Mouse (Mus musculus): ENCODE measurements around the gene Nfatc2.

Gene Nfatc2

GRCm38 (mm10) chr2:168489953-168490352 lies 111.5 kb downstream of the Nfatc2 start:
- DNase-seq (ENCODE audit: low spot score), result no peak

GRCm38 (mm10) chr2:168488158-168488925 lies 113.1 kb downstream of the Nfatc2 start:
- no peak for DNase-seq (ENCODE audit: low spot score)

- DNase-seq (ENCODE audit: low spot score), result no peak
These were observed 120.3 kb downstream of the Nfatc2 start for GRCm38 (mm10) chr2:168481121-168481520.

DNA sequence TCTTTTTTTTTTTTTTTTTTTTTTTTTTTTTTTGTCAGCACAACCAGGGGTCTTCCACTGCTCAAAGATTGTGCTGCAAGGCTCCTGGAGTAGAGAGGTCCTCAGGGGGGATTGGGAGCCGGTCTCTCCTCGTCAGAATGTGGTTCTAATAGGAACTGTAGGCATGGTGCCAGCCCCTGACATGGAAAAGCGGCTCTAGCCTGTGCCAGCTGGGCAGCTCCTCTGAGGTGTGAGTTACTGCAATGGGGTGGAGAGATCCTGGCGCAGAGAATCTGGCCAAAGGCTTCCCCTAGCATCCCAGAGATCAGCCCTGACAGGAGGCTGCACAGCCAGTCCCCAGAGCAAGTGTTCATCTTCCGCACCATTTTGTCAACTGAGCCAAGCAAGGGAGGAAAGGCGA lies 120.8 kb downstream of the Nfatc2 start:
- no peak for DNase-seq (ENCODE audit: low spot score)

GRCm38 (mm10) chr2:168479930-168480329 lies 121.5 kb downstream of the Nfatc2 start:
- DNase-seq (ENCODE audit: low spot score), result peak; percentile 55

GRCm38 (mm10) chr2:168478431-168478830 lies 123.0 kb downstream of the Nfatc2 start:
- DNase-seq (ENCODE audit: low spot score), result no peak

DNA sequence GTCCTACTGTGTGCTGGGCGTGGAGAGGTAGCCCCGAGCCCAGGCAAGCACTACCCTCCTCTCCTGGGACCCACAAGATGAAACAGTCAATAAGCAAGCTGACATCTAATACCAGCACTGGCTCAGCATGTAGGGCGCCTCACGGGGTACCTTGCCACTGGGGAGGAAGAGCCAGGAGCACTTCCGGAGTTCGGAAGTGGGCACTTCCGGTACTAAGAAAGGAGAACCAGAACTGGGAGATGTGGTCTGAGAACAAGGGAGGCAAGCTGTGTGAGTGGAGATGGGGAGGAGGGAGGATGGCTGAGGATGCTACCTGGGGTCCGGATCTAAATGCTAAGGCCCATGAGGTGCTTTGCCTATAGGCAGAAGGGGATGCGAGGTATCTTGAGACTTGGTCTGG lies 128.0 kb downstream of the Nfatc2 start:
- no peak for DNase-seq (ENCODE audit: low spot score)

- peak; percentile 57 for DNase-seq (ENCODE audit: low spot score)
These were observed 128.6 kb downstream of the Nfatc2 start for GRCm38 (mm10) chr2:168472899-168473298.

- peak; percentile 55 for DNase-seq (ENCODE audit: low spot score)
These were observed 132.4 kb downstream of the Nfatc2 start for GRCm38 (mm10) chr2:168469032-168469431.

DNA sequence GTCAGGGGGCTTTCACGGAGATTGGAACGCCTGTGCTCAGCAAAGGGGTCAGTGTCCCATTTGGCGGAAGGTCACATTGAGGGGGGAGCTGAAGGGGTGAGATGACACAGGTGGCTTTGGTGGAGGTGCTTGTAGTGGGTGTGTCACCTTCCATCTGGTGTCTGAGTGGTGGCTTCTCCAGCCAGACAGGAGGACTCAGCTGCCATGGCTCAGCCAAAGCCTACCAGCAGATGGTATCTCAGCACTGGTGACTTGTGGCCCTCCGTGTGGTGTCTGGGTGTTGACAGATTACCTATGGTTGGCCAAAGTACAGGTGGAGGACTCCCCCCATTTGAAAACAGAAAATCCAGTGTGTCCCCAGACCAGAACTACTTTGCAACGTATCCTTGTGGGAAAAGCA lies 134.3 kb downstream of the Nfatc2 start:
- DNase-seq (ENCODE audit: low spot score), result no peak

DNA sequence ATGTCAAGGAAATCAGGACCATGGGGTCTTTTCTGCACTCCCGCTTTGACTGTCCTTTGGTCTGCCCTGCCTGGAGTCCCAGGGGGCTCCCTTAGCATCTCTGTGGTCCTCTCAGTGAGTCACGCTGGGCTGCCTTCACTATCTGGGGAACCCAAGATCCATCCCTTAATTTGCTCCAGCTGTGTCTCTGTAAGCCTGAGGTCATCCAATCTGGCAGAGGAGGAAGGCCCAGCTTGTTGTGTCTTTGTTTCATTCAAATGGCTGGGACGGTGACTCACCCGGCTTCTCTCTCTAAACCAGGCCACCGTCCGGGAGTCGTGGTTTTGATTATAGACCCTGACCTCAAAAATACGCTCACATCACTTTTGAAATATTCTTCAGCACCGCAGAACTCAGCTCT lies 135.4 kb downstream of the Nfatc2 start:
- no peak for DNase-seq (ENCODE audit: low spot score)

DNA sequence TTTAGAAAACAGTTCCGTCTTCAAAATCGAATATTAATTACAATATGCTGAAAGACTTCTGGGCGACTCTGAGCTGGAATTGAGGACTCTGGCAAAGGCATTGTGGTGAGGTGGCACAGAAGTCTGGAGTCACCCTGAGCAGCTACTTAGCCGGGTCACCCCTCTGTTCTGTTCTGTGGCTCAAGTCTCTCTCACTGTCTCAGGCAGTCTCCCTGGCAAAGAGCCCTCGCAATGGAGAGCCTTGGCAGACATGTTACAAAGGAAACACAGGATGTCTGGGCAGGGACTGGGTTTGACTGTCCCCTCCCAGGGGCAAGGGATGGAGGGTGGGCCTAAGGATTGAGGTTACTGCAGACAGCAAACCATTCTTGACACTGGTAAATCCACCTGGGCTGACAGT lies 135.8 kb downstream of the Nfatc2 start:
- DNase-seq (ENCODE audit: low spot score), result no peak

- no peak for DNase-seq (ENCODE audit: low spot score)
These were observed 139.6 kb downstream of the Nfatc2 start for GRCm38 (mm10) chr2:168461865-168462264.

GRCm38 (mm10) chr2:168459627-168460026 lies 141.8 kb downstream of the Nfatc2 start:
- no peak for DNase-seq (ENCODE audit: low spot score)

DNA sequence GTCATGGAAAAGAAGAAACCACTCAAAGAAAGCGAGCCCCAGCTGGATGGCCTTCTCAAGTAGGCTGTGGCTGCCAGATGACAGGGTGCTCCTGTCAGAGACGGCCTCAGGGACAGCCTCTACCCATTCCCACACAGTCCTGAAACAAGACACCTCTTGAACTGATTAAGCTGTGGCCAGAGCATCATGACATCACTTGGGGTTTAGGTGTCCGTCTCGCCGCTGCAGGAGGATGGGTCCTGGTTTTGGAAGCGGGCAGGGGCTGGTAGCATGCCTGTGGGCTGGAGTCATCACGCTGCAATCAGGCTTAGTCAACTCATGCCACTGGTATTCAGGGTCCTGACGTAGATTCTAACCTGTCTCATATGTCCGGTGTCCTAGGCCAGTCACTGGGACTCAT lies 142.9 kb downstream of the Nfatc2 start:
- no peak for DNase-seq (ENCODE audit: low spot score)

DNA sequence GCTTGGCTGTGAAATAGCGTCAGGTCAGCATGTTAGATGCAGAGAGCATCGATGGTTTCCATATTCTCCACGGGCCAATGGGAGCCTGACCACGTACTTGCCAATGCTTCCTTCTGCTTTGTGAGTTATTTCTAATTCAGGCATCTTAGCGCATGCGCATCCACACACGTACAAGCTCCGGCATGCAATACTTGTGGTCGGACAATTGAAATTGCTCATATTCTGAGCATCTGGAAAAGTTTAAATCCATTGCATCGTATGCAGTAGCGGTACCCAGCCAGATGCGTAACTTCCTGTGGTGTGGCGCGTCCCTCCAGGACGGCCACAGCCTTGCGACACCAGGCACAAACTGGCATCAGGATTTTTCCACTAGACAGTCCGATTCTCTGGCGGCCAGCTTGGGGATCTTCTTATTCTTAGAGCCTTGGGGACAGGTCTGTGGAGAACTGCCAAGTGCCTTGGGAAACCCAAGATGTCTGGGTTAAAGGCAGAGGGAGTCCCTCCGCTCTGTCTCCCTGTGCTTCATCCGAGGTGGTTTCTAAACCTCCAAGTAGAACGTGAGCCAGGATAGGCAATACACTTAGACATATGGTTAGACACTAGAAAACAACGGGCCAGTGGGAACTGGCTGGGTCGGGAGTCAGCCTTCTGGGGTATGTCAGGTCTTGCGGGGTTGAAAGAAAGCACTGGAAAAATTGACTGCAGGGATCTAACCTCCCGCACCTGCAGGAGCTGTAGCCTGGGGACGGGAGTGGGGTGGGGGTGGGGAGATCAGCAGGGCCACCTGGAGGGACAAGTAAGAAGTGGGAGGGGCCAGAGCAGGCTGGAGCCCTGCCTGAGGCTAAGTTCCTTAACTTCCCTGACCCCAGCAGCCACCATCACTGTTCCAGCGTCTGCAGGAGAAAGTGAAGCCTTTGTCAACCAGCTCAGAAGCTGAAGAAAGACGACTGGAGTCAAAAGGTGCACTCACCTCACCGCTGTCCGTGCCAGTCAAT lies 149.4 kb downstream of the Nfatc2 start:
- DNase-seq (ENCODE audit: low spot score), result no peak

GRCm38 (mm10) chr2:168450977-168451376 lies 150.5 kb downstream of the Nfatc2 start:
- DNase-seq (ENCODE audit: low spot score), result no peak

- no peak for DNase-seq (ENCODE audit: low spot score)
These were observed 153.4 kb downstream of the Nfatc2 start for GRCm38 (mm10) chr2:168448054-168448453.

GRCm38 (mm10) chr2:168447601-168448000 lies 153.9 kb downstream of the Nfatc2 start:
- DNase-seq (ENCODE audit: low spot score), result no peak

GRCm38 (mm10) chr2:168445211-168445810 lies 156.1 kb downstream of the Nfatc2 start:
- DNase-seq (ENCODE audit: low spot score), result peak; percentile 41

GRCm38 (mm10) chr2:168444126-168444525 lies 157.3 kb downstream of the Nfatc2 start:
- DNase-seq (ENCODE audit: low spot score), result no peak

DNA sequence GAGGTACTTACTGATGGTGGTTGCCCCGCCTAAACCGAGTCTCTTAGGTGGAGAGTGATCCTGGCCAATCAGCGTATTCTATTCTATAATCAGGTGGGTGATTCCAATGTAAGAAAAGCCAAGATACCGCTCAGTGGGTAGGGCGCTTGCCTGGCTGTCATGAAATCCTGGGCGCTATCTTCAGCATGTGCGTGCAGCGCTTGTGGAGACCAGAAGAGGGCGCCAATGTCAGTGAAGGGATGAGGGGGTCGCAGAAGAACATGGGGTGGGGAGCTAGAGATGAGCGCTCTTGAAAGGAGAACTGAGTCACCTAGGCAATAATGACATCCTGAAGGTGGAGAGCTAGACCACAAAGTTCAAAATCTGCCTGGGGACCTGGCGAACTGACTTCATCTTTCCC lies 160.0 kb downstream of the Nfatc2 start:
- no peak for DNase-seq (ENCODE audit: low spot score)

DNA sequence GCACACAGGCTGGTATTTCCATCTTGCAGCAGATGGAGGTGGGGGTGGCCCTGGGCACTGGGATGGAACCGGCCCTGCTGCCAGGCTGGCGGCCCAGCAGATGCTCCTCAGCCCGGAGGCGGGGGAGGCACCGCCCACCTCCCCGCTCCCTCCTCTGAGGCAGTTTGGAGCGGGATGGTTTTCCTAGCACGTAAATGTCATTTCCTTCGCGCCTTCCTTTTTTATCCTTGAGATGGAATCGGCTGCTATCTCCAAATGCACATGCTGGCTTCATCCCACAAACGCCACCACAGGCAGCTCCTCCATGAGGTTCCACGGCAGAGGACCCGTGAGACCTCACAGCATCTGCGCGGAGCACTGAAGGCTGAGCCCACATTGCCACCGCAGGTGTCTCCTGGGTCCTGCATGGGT lies 160.5 kb downstream of the Nfatc2 start:
- no peak for DNase-seq (ENCODE audit: low spot score)
